Mouse (Mus musculus) right cerebral cortex, postnatal 4 days (tissue): ENCODE measurements around the gene Palmd.

ENCODE experiments used
- DNase-seq: peaks from one replicate; pipeline ENCODE4 v3.0.0-alpha.2; 2022

The Palmd gene

DNA sequence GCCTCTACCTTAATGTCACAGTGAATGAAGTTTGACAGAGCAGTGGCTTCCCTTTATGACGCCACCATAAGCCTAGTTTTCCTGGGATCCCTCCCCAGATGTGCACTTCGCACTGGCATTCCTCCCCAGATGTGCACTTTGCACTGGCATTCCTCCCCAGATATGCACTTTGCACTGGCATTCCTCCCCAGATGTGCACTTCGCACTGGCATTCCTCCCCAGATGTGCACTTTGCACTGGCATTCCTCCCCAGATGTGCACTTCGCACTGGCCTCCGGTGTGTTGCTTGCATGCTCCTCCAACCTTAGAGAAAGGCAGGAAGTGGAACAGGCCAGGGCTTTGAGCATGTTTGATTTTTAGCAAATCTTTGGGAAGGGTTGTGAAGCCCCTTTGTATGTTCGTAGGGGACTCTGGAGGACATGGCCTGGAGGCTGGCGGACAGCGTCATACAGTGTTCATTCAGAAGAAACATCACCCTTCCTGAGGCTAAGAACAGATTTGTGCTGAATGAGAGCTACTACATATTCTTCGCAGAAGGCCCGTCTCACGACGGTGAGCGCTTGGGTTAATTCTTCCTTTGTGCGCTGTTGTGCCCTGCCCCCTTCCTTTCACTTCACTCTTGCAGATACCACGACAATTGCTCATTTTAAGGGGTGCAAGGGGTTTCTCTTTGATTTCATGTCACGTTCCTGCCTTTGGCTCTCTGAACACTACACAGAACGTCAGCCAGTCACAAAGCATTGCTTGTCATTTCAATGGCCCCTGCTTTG, 77.2 kb downstream of the Palmd start:
- DNase-seq: no peak

DNA sequence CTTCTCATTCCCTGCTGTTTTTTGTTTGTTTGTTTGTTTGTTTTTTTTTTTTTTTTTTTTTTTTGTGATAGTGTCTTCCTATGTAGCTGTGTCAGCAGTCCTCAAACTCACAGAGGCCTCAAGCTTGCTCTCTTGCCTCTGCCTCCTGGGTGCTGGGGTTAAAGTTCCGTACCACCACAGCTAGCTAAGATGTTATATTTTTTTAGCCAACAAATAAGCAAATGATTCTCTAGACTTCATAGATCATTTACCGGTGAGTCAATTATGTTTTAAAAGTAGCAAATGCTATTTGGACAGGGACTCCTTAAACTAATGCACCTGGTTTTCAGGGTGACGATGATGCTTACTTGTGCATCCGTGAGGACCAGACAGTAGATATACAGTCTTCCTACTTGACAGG, 78.2 kb downstream of the Palmd start:
- DNase-seq: no peak

DNA sequence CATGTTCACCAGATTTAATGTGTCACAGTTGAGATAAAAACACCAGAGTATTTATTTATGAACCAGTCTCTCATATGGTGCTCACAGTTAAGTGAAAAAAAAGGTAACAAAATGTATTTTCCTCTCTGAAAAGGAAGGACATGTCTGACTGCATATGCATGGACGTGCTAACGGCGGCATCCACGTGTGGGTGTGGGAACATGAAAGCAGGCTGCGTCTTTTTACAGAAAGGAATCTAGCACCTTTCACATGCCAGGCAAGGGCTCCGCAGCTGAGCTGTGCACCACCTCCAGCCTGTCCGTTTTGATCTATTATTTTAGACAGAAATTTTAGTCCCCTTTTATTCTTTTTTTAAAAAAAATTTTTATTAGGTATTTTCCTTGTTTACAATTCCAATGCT, 79.4 kb downstream of the Palmd start:
- no peak for DNase-seq

DNA sequence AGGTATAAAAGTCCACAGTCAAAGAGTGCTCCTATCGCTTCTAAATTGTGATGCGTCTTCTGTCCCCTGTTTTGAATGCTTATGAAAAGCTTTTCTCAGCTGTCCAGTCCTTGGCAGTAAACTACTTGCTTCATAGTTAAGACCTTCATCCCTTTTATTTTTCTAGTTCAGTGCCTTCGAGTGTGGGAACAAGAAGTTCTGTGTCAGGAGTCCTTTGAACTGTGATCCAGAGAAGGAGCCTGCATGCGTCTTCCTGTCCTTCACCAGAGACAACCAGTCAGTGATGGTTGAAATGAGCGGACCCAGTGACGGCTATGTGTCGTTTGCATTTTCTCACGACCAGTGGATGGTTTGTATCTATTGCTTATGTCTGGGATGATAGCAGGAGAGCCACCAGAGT, 83.8 kb downstream of the Palmd start:
- no peak for DNase-seq

DNA sequence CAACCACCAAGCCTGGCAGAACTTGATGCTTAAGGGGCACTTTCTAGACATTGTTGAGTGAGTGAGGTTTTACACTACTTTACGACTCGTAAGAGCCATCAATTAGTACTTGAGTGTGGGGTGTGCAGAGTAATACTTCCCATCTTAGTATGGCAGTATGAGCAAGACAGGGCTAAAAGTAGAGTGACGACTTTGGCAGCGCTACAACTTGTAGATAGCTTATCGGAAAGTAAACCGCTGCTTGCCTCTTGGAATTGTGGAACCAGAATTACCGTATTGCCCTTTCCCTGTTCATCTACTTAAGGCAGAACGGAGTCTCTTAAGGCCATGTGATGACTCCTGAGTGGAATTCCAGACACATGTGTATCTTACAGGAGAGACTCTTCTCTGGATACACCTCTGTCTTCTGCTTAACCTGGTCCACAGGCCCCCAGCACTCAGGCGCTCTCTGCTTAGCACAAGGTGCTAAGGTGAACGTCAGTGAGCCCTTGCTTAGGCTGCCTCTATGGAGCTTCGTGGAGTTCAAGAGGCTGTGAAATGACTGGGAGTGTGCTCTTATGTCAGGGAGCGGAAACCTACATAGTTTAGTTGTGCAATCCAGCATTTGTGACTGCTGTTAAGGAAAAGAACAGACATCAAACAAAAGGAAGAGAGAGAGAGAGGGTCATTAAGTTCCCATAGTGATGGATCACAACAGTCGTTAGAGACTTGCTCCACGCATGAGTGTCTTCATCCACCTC, 86.4 kb downstream of the Palmd start:
- no peak for DNase-seq

DNA sequence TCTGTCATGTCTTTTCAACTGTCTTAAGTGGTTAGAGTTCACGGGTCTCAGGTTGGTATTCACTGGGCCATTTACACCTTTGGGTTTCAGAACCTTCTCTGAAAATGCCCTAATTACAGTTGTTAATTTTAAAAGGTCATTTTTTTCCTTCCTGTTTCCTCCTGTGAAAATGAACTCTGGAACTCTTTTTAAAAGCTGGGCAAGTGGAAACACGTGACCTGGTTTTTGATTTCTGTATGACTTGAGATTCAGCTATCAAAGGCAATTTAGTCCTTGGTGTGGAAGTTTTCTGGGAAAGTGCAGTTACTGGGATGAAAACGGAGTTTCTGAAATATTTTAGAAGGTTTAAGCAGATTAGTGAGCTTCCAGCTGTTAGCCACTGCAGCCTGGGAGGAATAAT, 98.4 kb downstream of the Palmd start:
- DNase-seq: no peak
